Mouse (Mus musculus) CH12.LX (cell line): ENCODE measurements around the gene Ncoa1.

Source experiments
- CTCF ChIP-seq, 2 experiments: IDR thresholded peaks in 1 of 2; conservative IDR thresholded peaks in 1 of 2; 2 replicates each; pipeline ENCODE4 v1.5.1; 2011 to 2012; ENCODE audit warnings: low read depth in 2 of 2, low read length in 2 of 2, improper control_type of control experiment in 1 of 2, inconsistent platforms in 1 of 2, mild to moderate bottlenecking in 1 of 2, moderate library complexity in 1 of 2
- JUN ChIP-seq: IDR thresholded peaks from 2 replicates; pipeline ENCODE4 v1.6.1; 2011; ENCODE audit warnings: low read depth, mild to moderate bottlenecking, low read length, improper control_type of control experiment, moderate library complexity; ENCODE audit not compliant: insufficient read depth
- POLR2A ChIP-seq: IDR thresholded peaks from 2 replicates; pipeline ENCODE4 v1.6.1; 2011; ENCODE audit warnings: low read depth, mild to moderate bottlenecking, improper control_type of control experiment, low read length
- RAD21 ChIP-seq: IDR thresholded peaks from 2 replicates; pipeline ENCODE4 v1.6.1; 2011; ENCODE audit warnings: low read depth, mild to moderate bottlenecking, low read length, improper control_type of control experiment, moderate library complexity

GRCm38 (mm10) chr12:4209196-4209595 lies 267.8 kb downstream of the Ncoa1 start:
- TF ChIP-seq RAD21 (no peak), POLR2A (no peak), JUN (no peak), CTCF (conservative IDR thresholded peaks at IDR 0.05 in 1 of 2, IDR thresholded peaks at IDR 0.05 in 1 of 2; ENCODE audit: low read depth in 2 of 2, low read length in 2 of 2) (no peak)
